Mouse (Mus musculus) intestine, embryonic 14.5 days (tissue): ENCODE measurements at regions not wholly inside any gene's neighbourhood (a gene's known extent, or its start where the extent isn't known, plus 50 kb on each side); places are given as distances from the start of the nearest gene placed in this dataset.

Experiments used
- ATAC-seq: fragments of 200-750 bp; cut with Nextera tagmentation; replicated peaks from 2 replicates; pipeline ENCODE4 v1.8.0; 2017; ENCODE audit warnings: low read depth, moderate number of reproducible peaks, moderate TSS enrichment, moderate library complexity; ENCODE audit not compliant: low FRiP score, low TSS enrichment
- DNase-seq: peaks from one replicate; pipeline ENCODE4 v3.0.0-alpha.2; 2018; ENCODE audit warnings: low spot score
- H3K27ac ChIP-seq: fragments of 300-500 bp; sonication (generic); 2 replicates; pipeline ENCODE4 v1.5.1; 2014; ENCODE audit warnings: low read depth, mild to moderate bottlenecking, control low read depth
- H3K27me3 ChIP-seq: fragments of 300-500 bp; sonication (generic); replicated peaks from 2 replicates; pipeline ENCODE4 v1.6.1; 2014; ENCODE audit warnings: low read length, control low read depth; ENCODE audit not compliant: control insufficient read depth, insufficient read depth
- H3K36me3 ChIP-seq: fragments of 300-500 bp; sonication (generic); 2 replicates; pipeline ENCODE4 v1.6.1; 2014; ENCODE audit warnings: low read length, control low read depth; ENCODE audit not compliant: control insufficient read depth, insufficient read depth
- H3K4me1 ChIP-seq: fragments of 300-500 bp; sonication (generic); replicated peaks from 2 replicates; pipeline ENCODE4 v1.6.1; 2014; ENCODE audit warnings: low read length, control low read depth, mixed read lengths; ENCODE audit not compliant: control insufficient read depth, insufficient read depth
- H3K4me2 ChIP-seq: fragments of 300-500 bp; sonication (generic); 2 replicates; pipeline ENCODE4 v1.6.1; 2014; ENCODE audit warnings: low read length
- H3K4me3 ChIP-seq: fragments of 300-500 bp; sonication (generic); 2 replicates; pipeline ENCODE4 v1.5.1; 2014; ENCODE audit warnings: low read depth, low read length, control low read depth, mixed read lengths
- H3K9ac ChIP-seq: fragments of 300-500 bp; sonication (generic); 2 replicates; pipeline ENCODE4 v1.6.1; 2014; ENCODE audit warnings: mild to moderate bottlenecking, low read length
- H3K9me3 ChIP-seq: fragments of 300-500 bp; sonication (generic); 2 replicates; pipeline ENCODE4 v1.6.1; 2016; ENCODE audit warnings: low read length, control low read depth; ENCODE audit not compliant: control insufficient read depth
- WGBS: fragments of 180-500 bp; shearing (Covaris S2); extraction: QIAGEN DNeasy Blood & Tissue Kit; methylation state at CpG from one replicate; pipeline ENCODE4 v1.1.7; 2014; 5-methylcytosine and 5-hydroxymethylcytosine counted together

GRCm38 (mm10) chr13:71247241-71247640, 405.6 kb upstream of the Adamts16 start:
- Histone ChIP-seq H3K36me3 (no peaks in the 10 kb centered on the region), H3K4me3 (no peak overlapping the region), H3K9me3 (no peaks in the 10 kb centered on the region), H3K27me3 (no peaks in the 10 kb centered on the region), H3K4me2 (no peak overlapping the region), H3K9ac (no peak overlapping the region), H3K27ac (no peak overlapping the region), H3K4me1 (no peaks in the 10 kb centered on the region)
- DNase-seq, result no peak
- ATAC-seq, result no peak

GRCm38 (mm10) chr13:71245326-71245725, 403.7 kb upstream of the Adamts16 start:
- Histone ChIP-seq H3K4me3 (no peak overlapping the region), H3K4me2 (no peak overlapping the region), H3K27ac (no peak overlapping the region), H3K9ac (no peak overlapping the region), H3K9me3 (no peaks in the 10 kb centered on the region), H3K36me3 (no peaks in the 10 kb centered on the region), H3K27me3 (no peaks in the 10 kb centered on the region), H3K4me1 (no peaks in the 10 kb centered on the region)
- ATAC-seq (no peak), DNase-seq (no peak)
- 83% methylated on average over 4 of the region's 4 CpGs for WGBS

DNA sequence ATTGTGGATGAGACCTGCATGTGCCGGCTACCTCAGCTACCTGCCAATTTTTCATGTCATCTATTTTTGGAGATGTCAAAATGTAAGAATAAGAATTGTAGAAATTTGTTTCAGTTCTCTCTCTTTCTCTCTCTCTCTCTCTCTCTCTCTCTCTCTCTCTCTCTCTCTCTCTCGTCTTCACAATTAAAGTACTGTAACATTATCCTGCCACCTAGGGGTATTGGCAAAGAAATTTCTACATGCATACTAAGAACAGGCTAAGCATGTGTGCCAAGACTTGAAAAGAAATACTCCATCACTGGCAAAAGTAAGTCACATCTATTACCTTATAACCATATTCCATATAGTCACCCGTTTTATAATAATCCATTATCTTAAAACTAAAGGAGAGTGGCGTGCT, 398.2 kb upstream of the Adamts16 start:
- no peak overlapping the region for H3K4me2 ChIP-seq
- no peak overlapping the region for H3K27ac ChIP-seq
- H3K36me3 ChIP-seq, result no peaks in the 10 kb centered on the region
- no peaks in the 10 kb centered on the region for H3K27me3 ChIP-seq
- no peaks in the 10 kb centered on the region for H3K9me3 ChIP-seq
- ATAC-seq, result no peak
- no peak overlapping the region for H3K4me3 ChIP-seq
- DNase-seq, result no peak
- 83% methylated on average over 4 of the region's 4 CpGs for WGBS
- no peaks in the 10 kb centered on the region for H3K4me1 ChIP-seq
- no peak overlapping the region for H3K9ac ChIP-seq

GRCm38 (mm10) chr13:71235338-71235737, 393.7 kb upstream of the Adamts16 start:
- no peak for ATAC-seq

GRCm38 (mm10) chr13:71231182-71231581, 389.6 kb upstream of the Adamts16 start:
- 77% methylated on average over 5 of the region's 5 CpGs for WGBS
- Histone ChIP-seq H3K27me3 (no peaks in the 10 kb centered on the region), H3K27ac (no peak overlapping the region), H3K36me3 (no peaks in the 10 kb centered on the region), H3K4me2 (no peak overlapping the region), H3K9me3 (no peaks in the 10 kb centered on the region), H3K4me1 (no peaks in the 10 kb centered on the region), H3K4me3 (no peak overlapping the region), H3K9ac (no peak overlapping the region)
- ATAC-seq, result no peak
- no peak for DNase-seq

More at GRCm38 (mm10) chr13:71235338-71235737, 393.7 kb upstream of the Adamts16 start:
- Histone ChIP-seq H3K27me3 (no peaks in the 10 kb centered on the region), H3K4me1 (no peaks in the 10 kb centered on the region), H3K9me3 (no peaks in the 10 kb centered on the region), H3K27ac (no peak overlapping the region), H3K36me3 (no peaks in the 10 kb centered on the region), H3K9ac (no peak overlapping the region), H3K4me2 (no peak overlapping the region), H3K4me3 (no peak overlapping the region)
- 90% methylated on average over 4 of the region's 4 CpGs for WGBS
- DNase-seq, result no peak

GRCm38 (mm10) chr13:71214776-71215175, 373.2 kb upstream of the Adamts16 start:
- no peak overlapping the region for H3K4me2 ChIP-seq
- H3K36me3 ChIP-seq, result no peaks in the 10 kb centered on the region
- H3K4me1 ChIP-seq, result no peaks in the 10 kb centered on the region
- no peak for DNase-seq
- 54% methylated on average over 5 of the region's 5 CpGs for WGBS
- H3K4me3 ChIP-seq, result no peak overlapping the region
- ATAC-seq, result no peak
- H3K9me3 ChIP-seq, result no peaks in the 10 kb centered on the region
- no peaks in the 10 kb centered on the region for H3K27me3 ChIP-seq
- H3K27ac ChIP-seq, result no peak overlapping the region
- no peak overlapping the region for H3K9ac ChIP-seq

DNA sequence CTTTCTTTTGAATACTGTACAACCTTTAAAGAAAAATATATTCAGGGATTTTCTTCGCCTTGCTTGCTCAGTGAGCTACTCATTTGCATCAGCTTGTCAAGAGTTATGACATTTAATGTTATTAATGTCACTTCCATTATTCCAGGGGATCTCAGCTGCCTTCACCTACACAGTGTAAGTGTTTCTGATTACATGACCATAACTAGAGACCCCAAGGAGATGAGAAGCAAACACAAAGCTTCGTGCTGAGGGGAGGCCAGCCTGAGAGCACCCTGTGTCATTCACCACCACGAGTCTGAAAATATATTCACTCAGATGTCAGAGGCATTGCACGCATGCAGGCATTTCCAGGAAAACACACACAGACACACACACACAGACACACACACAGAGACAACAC, 369.8 kb upstream of the Adamts16 start:
- Histone ChIP-seq H3K27me3 (no peaks in the 10 kb centered on the region), H3K4me1 (no peaks in the 10 kb centered on the region), H3K4me2 (no peak overlapping the region), H3K4me3 (no peak overlapping the region), H3K9me3 (no peaks in the 10 kb centered on the region), H3K9ac (no peak overlapping the region), H3K27ac (no peak overlapping the region), H3K36me3 (no peaks in the 10 kb centered on the region)
- ATAC-seq, result no peak
- no peak for DNase-seq
- WGBS, result 78% methylated on average over 4 of the region's 4 CpGs

- Histone ChIP-seq H3K4me3 (no peak overlapping the region), H3K36me3 (no peaks in the 10 kb centered on the region), H3K27me3 (no peaks in the 10 kb centered on the region), H3K9me3 (no peaks in the 10 kb centered on the region), H3K9ac (no peak overlapping the region), H3K27ac (no peak overlapping the region), H3K4me1 (no peaks in the 10 kb centered on the region), H3K4me2 (no peak overlapping the region)
- DNase-seq, result no peak
- no peak for ATAC-seq
- 55% methylated on average over 7 of the region's 7 CpGs for WGBS
Observed at GRCm38 (mm10) chr13:71210658-71211251, 369.1 kb upstream of the Adamts16 start.

DNA sequence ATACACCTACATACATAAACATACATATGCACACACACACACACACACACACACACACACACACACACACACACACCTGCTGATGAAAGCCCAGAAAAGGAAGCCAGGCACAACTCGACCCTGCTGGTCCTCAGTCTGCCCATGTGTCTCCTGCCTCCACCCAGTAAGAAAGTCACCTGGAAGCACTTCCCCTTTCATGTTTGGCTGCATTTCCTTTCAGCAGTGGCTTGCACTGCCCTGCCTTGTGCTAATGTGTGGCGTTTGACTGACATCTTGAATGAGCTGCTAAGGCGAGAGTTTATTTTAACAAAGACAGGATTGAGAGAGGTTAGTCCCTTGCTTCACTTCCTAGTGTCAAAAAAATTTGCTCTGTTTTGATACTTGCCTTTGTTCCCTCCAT, 364.1 kb upstream of the Adamts16 start:
- Histone ChIP-seq H3K9ac (no peak overlapping the region), H3K36me3 (no peaks in the 10 kb centered on the region), H3K4me2 (no peak overlapping the region), H3K27ac (no peak overlapping the region), H3K9me3 (no peaks in the 10 kb centered on the region), H3K27me3 (no peaks in the 10 kb centered on the region), H3K4me3 (no peak overlapping the region), H3K4me1 (no peaks in the 10 kb centered on the region)
- WGBS, result 41% methylated on average over 3 of the region's 3 CpGs
- no peak for ATAC-seq
- DNase-seq, result no peak
